Mouse (Mus musculus): ENCODE data around the gene Cpsf3.

- TF ChIP-seq CTCF (IDR thresholded peaks at IDR 0.05; ENCODE audit: insufficient read depth, low read depth, low read length) = no peak
- no peak for TF ChIP-seq POLR2A (IDR thresholded peaks at IDR 0.05; ENCODE audit: insufficient read depth, low read depth, low read length)
These were observed 48.6 kb downstream of the Cpsf3 start for GRCm38 (mm10) chr12:21333766-21334165.

All from olfactory bulb, adult 2 months (tissue).